ENCODE assay signal across 19 mouse cellular contexts in genomic region chr12:69351685-69352084, GRCm38 (mm10). TPM values are rescaled to one million over a fixed set of nuclear protein-coding genes. Genes with fewer than 3 reads are reported as not detected.
DNase-seq lines count a peak whose midpoint lies in the region; ATAC-seq and TF ChIP-seq lines count a peak whose summit lies in the region.
"Had no signal": no experiment of that assay in that cellular context is flagged by ENCODE, and none has a peak within 500 bp of the region (broad histone marks: within the 10 kb centered on the region; RNA-seq: fewer than 3 reads in every experiment).

No protein-coding gene starts in this region.

- H3K27me3 ChIP-seq in lung, postnatal 0 days (replicated peaks; ENCODE audit: insufficient read depth, low read length) = no peaks in the 10 kb centered on the region
- H3K27me3 ChIP-seq: intestine, embryonic 15.5 days; limb, embryonic 12.5 days; lung, embryonic 15.5 days had no signal

- no peak overlapping the region for H3K4me2 ChIP-seq in lung, postnatal 0 days (replicated peaks; ENCODE audit: low read depth, low read length)
- H3K4me2 ChIP-seq: intestine, embryonic 15.5 days; limb, embryonic 12.5 days; lung, embryonic 15.5 days had no signal

- 79% methylated on average over 1 of the region's 1 CpGs for WGBS in lung, postnatal 0 days

- no peak overlapping the region for H3K27ac ChIP-seq in gastrocnemius, adult 2 months
- H3K27ac ChIP-seq in lung, postnatal 0 days (ENCODE audit: low read length) = no peak overlapping the region
- H3K27ac ChIP-seq: intestine, embryonic 15.5 days; limb, embryonic 12.5 days; lung, embryonic 15.5 days had no signal

- H3K9me3 ChIP-seq in lung, postnatal 0 days (ENCODE audit: low read length) = no peaks in the 10 kb centered on the region
- H3K9me3 ChIP-seq: intestine, embryonic 15.5 days; limb, embryonic 12.5 days; lung, embryonic 15.5 days had no signal

- peak; percentile 45 for TF ChIP-seq CTCF in gastrocnemius, adult 2 months (IDR thresholded peaks at IDR 0.05)
- peak; percentile 26 for TF ChIP-seq CTCF in lung, postnatal 0 days (IDR thresholded peaks at IDR 0.05)

- intact Hi-C loops in gastrocnemius, adult 2 months (cut with DNase I) = no loop called here
- intact Hi-C loops in gastrocnemius, postnatal 36 days (cut with DNase I) = loop anchor here (10.0 kb wide), 1 partner anchor 333 kb away; the partner anchor contains the start of gene Sos2

- TF ChIP-seq EP300 in lung, postnatal 0 days (IDR thresholded peaks at IDR 0.05) = no peak

- no peak for ATAC-seq in lung, postnatal 0 days
- ATAC-seq: intestine, embryonic 15.5 days had no signal

- DNase-seq in gastrocnemius, adult 2 months = no peak
- no peak for DNase-seq in gastrocnemius, postnatal 36 days
- DNase-seq in lung, postnatal 0 days (ENCODE audit: low spot score) = peak; percentile 28
- no peak for DNase-seq in lung, adult 18-20 months
- DNase-seq in R1 (ENCODE audit: low read depth, low spot score) = peak; percentile 48
- no peak for DNase-seq in frontal cortex, postnatal 36 days (ENCODE audit: low spot score in 2 of 2)
- DNase-seq in yolk sac, embryonic 10.5 days (ENCODE audit: low spot score) = no peak
- no peak for DNase-seq in right cerebral cortex, postnatal 4 days
- DNase-seq: adrenal gland, postnatal 14 days; cerebellum, adult 9-11 months; heart, postnatal 14 days; kidney, postnatal 25 days; right cerebral cortex, postnatal 25 days had no signal

- H3K4me3 ChIP-seq in gastrocnemius, adult 2 months = no peak overlapping the region
- H3K4me3 ChIP-seq in lung, postnatal 0 days (ENCODE audit: low read depth, low read length) = no peak overlapping the region
- H3K4me3 ChIP-seq: intestine, embryonic 15.5 days; limb, embryonic 12.5 days; lung, embryonic 15.5 days; myocyte had no signal

- peaks cover 7% of the 10 kb centered on the region; the same call in 1 of the 2 replicates for H3K36me3 ChIP-seq in lung, postnatal 0 days (ENCODE audit: insufficient read depth, low read length)

- no peak overlapping the region for H3K9ac ChIP-seq in lung, postnatal 0 days (replicated peaks; ENCODE audit: low read depth)
- H3K9ac ChIP-seq: intestine, embryonic 15.5 days; limb, embryonic 12.5 days; lung, embryonic 15.5 days had no signal

- no peaks in the 10 kb centered on the region for H3K4me1 ChIP-seq in lung, postnatal 0 days (ENCODE audit: insufficient read depth, low read depth, low read length)
- H3K4me1 ChIP-seq: intestine, embryonic 15.5 days had no signal

RNA-seq across cellular contexts. Expression of gene Nemf, which starts 5.3 kb away (rescaled TPM):
- 10 to 100 TPM; 23.1 to 23.6 TPM for total RNA-seq in gastrocnemius, adult 2 months (2021)
- total RNA-seq in gastrocnemius, postnatal 36 days (2021) = 10 to 100 TPM; 15.9 to 21.6 TPM
- 65.5 and 68.5 TPM in 2 replicates for polyA plus RNA-seq in lung, postnatal 0 days (2015; fragmentation: Nextera tagmentation; extraction: Ambion mirVana)

RNA-seq across cellular contexts. Expression of gene Arf6, which starts 20.3 kb away (rescaled TPM):
- 10 to 100 TPM; 20.5 to 20.8 TPM for total RNA-seq in gastrocnemius, adult 2 months (2021)
- 10 to 100 TPM; 18.3 to 20.9 TPM for total RNA-seq in gastrocnemius, postnatal 36 days (2021)
- 86.3 and 92.5 TPM in 2 replicates for polyA plus RNA-seq in lung, postnatal 0 days (2015; fragmentation: Nextera tagmentation; extraction: Ambion mirVana)

RNA-seq across cellular contexts. Expression of gene Gm9887, which starts 20.6 kb away (rescaled TPM):
- not detected for total RNA-seq in gastrocnemius, adult 2 months (2021)
- not detected for total RNA-seq in gastrocnemius, postnatal 36 days (2021)
- polyA plus RNA-seq in lung, postnatal 0 days (2015; fragmentation: Nextera tagmentation; extraction: Ambion mirVana) = 2.6 and 3.2 TPM in 2 replicates
- total RNA-seq: gastrocnemius, adult 18-20 months; megakaryocyte-erythroid progenitor cell, adult 5-6 weeks had no signal

RNA-seq across cellular contexts. Expression of gene Klhdc2, which starts 55.2 kb away (rescaled TPM):
- total RNA-seq in gastrocnemius, adult 2 months (2021) = 100 to 1,000 TPM; 110 to 114 TPM
- 100 to 1,000 TPM; 102 to 105 TPM for total RNA-seq in gastrocnemius, postnatal 36 days (2021)
- polyA plus RNA-seq in lung, postnatal 0 days (2015; fragmentation: Nextera tagmentation; extraction: Ambion mirVana) = 82.1 and 83.9 TPM in 2 replicates

Comparison
In these comparisons a context has a peak if more than half of its experiments do, and no peak if none do; other contexts are left out.
1. DNase-seq: peak in lung, postnatal 0 days (single experiment) and R1 (single experiment); none in gastrocnemius, adult 2 months (single experiment), gastrocnemius, postnatal 36 days (0 of 2), lung, adult 18-20 months (0 of 2), frontal cortex, postnatal 36 days (0 of 2), yolk sac, embryonic 10.5 days (single experiment) and right cerebral cortex, postnatal 4 days (single experiment).